Mouse (Mus musculus): ENCODE results near the gene Gm3164.
"Not testable (repeated sequence)": the region's sequence is repeated elsewhere in the genome, so short reads cannot be mapped to it uniquely, and the experiment has no call there.

Gene Gm3164

DNA sequence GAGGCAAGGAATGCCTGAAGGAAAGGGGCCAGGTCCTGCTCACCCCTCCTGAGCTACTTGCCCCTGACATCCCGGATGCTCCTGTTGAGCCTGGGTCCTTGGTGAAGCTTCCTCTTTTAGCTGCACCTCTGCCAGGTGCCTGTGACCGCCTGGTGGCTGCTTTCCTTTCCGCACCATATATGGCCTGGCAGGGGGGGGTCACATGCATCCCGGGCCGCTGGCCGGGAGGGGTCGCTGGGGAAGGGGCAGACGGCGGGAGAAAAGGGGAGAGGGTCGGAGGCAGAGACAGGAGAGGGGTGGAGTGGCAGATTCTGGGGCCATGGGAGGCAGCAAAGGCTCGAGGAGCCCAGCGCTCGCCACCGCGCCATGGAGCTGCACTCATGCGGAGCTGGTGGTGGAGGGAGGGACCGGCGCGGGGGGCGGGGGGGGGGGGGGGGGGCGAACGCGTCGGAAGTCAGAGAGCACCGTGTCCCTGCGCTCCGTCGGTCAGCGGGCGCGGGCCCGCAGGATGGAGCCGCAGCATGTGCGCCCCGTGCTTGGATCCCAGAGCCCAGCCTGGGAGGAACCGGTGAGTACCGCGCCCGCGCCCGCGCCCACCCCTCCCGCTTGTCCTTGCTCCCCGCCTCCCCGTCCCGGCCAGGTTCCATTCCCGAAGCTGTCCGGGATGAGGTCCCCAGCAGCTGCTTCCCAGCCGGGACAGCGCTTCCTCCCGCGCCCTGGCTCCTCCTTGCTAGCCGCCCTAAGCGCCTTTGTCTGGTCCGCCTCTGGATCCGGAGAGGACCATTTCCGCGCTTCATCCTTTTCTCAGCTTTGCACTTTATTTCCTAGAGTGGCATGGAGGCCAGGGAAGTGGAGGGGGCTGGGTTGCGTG is at the start of gene Gm3164:
Gm3164 (plus strand) TSS at position 484 of the 871 bp plus-strand sequence.
- not testable (repeated sequence) for DNase-seq (ENCODE audit: low spot score in 2 of 2)

DNA sequence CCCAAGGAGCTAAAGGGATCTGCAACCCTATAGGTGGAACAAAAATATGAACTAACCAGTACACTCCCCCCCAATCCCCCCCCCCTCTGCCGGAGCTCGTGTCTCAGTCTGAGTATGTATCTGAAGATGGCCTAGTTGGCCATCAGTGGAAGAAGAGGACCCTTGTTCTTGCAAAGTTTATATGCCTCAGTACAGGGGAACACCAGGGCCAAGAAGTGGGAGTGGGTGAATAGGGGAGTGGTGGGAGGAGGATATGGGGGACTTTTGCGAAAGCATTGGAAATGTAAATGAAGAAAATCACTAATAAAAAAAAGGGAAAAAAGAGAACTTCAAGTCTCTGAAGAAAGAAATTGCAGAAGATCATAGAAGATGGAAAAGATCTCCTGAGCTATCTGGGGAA is 46.3 kb upstream of the Gm3164 start:
- not testable (repeated sequence) for DNase-seq (ENCODE audit: low spot score in 2 of 2)

DNA sequence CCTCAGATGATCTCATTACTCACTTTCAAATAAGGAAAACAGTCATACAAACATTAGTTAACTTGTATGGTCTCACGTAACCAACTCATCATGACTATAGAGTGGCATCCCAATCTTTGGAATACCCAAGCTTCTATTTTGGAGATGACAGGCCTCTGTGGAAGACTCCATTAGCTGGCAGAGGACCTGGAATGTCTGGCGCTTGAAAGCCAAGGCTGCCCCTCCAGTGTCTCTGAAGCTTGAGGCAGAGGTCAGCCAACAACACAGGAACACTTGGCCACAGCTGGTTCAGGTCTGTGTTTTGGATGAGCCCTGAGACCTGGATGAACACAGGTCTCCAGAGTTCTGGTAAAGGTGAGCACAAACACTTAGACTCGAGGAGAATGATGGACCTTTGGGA is 45.6 kb upstream of the Gm3164 start:
- DNase-seq (ENCODE audit: low spot score in 2 of 2): not testable (repeated sequence)

DNA sequence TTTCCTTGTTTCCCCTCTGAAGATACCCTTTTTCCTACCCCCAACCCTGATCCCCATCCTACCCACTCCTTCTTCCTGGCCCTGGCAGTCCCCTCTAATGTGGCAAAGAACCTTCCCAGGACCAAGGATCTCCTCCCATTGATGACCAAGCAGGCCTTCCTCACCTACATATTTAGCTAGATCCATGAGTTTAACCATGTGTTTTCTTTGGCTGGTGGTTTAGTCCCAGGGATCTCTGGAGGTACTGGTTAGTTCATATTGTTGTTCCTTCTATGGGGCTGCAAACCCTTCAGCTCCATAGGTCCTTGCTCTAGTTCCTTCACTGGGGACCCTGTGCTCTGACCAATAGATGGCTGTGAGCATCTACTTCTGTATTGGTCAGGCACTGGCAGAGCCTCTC is 37.4 kb upstream of the Gm3164 start:
- not testable (repeated sequence) for DNase-seq (ENCODE audit: low spot score in 2 of 2)

DNA sequence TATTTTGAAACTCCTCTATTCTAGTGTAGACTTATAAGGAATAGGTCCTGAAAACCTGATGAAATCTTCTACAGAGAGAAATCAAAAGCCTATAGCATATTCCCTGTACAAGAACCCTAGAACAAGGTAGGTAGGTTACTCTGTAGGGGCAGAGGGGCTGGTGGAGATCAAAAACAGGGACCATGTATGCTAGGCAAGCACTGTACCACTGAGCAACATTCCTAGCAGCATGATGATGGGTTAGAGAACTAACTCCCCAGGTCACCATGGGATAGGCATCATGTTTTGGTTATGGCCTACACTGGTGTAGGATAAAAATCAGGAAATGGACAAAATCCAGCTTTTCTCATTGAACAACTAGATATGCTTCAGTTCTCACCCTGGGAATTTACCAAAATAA is 29.6 kb upstream of the Gm3164 start:
- not testable (repeated sequence) for DNase-seq (ENCODE audit: low spot score in 2 of 2)

DNA sequence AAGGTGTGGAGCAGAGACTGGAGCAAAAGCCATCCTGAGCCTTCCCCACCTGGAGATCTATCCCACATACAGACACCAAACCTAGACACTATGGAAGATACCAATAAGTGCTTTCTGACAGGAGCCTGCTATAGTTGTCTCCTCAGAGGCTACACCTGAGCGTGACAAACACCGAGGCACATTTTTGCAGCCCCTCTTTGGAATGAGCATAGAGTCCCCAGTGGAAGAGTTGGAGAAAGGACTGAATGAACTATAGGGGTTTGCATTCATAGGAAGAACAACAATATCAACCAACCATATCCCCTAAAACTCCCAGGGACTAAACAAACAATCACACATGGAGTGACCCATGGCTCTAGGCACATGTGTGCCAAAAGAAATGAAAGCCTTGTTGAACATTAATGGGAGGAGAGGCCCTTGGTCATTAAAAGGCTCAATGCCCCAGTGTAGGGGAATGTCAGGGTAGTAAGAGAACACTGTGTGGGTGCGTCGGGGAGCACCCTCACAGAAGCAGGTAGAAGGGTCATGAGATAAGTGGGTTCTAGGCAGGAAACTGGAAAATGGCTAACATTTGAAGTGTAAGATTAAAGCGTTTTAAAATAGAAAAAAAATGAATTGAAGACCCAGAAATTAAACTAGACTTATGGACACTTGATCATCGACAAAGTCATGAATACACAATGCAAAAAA is 22.3 kb upstream of the Gm3164 start:
- DNase-seq (ENCODE audit: low spot score in 2 of 2): not testable (repeated sequence)

DNA sequence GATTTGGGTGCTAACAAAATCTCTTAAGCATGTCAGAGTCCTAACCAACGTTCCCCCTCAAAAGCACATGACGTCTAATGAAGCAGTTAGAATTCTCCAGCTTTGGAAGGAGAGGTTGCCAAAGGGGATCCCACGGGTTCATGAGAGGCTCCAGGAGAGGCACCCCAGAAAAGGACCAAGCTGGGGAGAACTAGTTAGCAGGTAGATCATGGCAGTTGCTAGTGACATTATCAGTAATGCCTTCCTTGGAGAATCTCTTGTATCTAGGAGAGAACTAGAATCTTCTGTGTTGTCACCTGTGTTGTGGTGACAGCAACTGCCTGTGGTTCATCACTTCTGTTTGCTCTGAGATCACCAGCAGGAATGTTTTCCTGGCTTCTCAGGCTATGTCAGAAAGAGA is 18.0 kb upstream of the Gm3164 start, which contains the start of gene Gm3159:
Gm3159 (plus strand) TSS at position 301 of the 400 bp plus-strand sequence.
- DNase-seq (ENCODE audit: low spot score in 2 of 2): not testable (repeated sequence)

DNA sequence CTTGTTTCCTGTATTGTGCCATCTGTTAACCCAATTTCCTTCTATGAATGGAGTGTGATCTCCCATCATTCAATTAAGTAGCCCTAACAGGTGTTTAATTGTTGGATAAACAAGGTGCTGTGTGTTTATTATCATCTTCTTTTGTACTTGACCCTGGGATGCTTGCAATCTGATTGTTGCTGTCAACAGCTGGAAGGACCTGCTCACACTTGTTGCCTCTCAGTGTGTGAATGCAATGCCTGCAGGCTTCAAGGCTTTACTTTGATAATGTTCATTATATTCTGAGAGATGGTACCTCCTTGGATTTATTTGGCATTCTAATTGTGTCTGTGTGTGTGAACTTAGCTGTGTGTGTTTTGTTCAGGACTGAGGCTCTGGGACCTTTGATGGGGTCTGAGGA is 16.6 kb upstream of the Gm3164 start:
- not testable (repeated sequence) for DNase-seq (ENCODE audit: low spot score in 2 of 2)

DNA sequence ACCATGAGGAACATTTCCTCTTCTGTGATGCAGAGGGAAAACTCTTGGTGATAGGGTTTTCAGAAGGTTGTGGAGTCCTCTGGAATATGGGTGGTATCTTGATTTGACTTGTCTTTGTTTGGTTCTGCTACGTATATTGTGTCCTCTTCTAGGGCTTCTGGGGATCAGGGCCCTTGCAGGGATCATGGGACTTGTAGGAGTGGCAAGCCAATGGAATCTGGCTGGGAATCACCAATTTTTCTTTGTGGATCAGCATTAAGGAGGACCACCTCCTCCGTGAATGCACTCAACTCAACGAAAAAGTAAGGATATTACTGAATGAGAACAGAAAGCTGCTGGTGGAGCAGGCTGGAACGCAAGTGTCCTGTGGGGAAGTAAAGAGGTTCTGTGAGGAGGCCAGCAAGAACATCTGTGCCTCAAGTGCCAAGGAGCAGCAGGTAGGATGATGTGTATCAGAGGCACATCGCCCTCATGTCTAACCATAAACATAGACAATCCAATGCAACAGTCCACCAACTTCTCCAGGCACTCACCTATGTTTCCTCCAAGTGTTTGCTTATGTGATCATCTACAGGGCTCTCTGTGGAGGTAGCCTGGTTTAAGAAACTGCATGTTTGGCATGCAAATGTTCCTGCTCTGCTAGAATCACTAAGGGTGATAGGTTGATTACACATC is 15.0 kb upstream of the Gm3164 start:
- not testable (repeated sequence) for DNase-seq (ENCODE audit: low spot score in 2 of 2)

DNA sequence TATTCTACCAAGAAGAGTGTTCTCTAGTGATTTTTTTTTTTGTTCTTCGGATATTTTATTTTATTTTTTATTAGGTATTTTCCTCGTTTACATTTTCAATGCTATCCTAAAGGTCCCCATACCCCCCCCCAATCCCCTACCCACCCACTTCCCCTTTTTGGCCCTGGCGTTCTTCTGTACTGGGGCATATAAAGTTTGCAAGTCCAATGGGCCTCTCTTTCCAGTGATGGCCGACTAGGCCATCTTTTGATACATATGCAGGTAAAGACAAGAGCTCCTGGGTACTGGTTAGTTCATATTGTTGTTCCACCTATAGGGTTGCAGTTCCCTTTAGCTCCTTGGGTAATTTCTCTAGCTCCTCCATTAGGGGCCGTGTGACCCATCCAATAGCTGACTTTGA is 14.0 kb upstream of the Gm3164 start:
- not testable (repeated sequence) for DNase-seq (ENCODE audit: low spot score in 2 of 2)

DNA sequence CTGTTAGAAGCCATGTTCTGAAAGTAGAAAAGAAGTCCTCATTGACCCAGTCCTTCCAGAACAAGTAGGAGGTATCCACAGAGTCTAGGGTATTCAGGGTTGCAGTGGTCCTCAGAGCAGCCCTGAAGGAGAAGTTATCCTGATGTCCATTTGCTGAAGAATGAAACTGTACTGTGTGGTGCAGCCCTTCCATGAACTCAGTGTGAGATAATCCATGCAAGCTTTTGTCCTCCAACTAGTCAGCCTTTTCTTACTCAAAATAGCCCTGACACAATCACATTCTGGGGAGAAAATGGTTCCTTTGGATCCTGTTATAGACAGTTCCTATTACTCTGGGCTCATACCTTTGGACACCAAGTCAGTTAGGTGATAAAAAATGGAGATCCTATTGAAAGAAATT is 11.4 kb upstream of the Gm3164 start:
- DNase-seq (ENCODE audit: low spot score in 2 of 2): not testable (repeated sequence)

DNA sequence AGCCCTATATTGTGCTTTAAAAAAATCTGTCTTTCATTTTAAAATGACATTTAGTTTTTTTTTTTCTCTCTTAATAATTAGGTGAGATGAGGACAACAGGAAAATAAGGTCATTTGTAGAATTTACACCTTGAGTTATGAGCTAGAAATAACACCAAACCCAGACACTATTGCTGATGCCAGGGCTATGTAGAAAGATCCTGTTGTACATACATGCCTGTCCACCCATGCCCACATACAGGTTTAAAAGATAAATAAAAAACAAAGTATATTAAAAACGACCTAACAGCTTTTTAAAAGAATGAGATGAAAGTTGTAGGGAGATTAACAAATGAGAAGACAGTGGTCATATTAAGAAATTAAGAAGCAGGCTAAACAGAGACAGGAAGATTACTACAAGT is 5.3 kb upstream of the Gm3164 start:
- not testable (repeated sequence) for DNase-seq (ENCODE audit: low spot score in 2 of 2)

DNA sequence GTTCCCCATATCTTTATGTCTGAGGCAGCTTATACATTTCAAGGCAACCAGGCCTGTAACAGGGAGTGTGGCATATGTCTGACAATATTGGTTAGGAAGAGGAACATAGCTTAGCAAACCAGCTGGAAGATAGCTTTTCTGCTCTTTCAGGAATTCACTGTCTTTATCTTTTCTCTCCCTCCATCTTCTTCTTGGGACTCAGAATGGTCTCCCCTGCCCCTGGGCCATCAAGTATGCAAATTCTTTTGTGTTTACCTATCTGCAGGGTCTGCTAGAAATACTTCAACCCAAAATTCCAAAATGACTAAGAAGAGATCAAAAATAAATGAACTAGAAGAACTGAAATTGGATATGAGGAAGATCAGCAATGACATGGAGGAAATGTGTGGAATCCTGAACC is 15.4 kb downstream of the Gm3164 start, which contains the start of gene Gm3173:
Gm3173 (plus strand) TSS at position 301 of the 400 bp plus-strand sequence.
- not testable (repeated sequence) for DNase-seq (ENCODE audit: low spot score in 2 of 2)

DNA sequence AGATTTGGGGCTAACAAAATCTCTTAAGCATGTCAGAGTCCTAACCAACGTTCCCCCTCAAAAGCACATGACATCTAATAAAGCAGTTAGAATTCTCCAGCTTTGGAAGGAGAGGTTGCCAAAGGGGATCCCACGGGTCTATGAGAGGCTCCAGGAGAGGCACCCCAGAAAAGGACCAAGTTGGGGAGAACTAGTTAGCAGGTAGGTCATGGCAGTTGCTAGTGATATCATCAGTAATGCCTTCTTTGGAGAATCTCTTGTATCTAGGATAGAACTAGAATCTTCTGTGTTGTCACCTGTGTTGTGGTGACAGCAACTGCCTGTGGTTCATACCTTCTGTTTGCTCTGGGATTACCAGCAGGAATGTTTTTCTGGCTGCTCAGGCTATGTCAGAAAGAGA is 66.2 kb downstream of the Gm3164 start, which contains the start of gene Gm3182:
Gm3182 (plus strand) TSS at position 301 of the 400 bp plus-strand sequence.
- DNase-seq (ENCODE audit: low spot score in 2 of 2): not testable (repeated sequence)

All from right cerebral cortex, postnatal 36 days (tissue).